Mouse (Mus musculus) right cerebral cortex, adult 2 months (tissue): Measurements from ENCODE around the gene Gabarapl1.
"Not testable (repeated sequence)": the region's sequence is repeated elsewhere in the genome, so short reads cannot be mapped to it uniquely, and the experiment has no call there.

Experiments used
- DNase-seq, 2 experiments: peaks; one replicate each; pipeline ENCODE4 v3.0.0; 2021 to 2022; ENCODE audit warnings: low spot score in 2 of 2

Gene Gabarapl1

DNA sequence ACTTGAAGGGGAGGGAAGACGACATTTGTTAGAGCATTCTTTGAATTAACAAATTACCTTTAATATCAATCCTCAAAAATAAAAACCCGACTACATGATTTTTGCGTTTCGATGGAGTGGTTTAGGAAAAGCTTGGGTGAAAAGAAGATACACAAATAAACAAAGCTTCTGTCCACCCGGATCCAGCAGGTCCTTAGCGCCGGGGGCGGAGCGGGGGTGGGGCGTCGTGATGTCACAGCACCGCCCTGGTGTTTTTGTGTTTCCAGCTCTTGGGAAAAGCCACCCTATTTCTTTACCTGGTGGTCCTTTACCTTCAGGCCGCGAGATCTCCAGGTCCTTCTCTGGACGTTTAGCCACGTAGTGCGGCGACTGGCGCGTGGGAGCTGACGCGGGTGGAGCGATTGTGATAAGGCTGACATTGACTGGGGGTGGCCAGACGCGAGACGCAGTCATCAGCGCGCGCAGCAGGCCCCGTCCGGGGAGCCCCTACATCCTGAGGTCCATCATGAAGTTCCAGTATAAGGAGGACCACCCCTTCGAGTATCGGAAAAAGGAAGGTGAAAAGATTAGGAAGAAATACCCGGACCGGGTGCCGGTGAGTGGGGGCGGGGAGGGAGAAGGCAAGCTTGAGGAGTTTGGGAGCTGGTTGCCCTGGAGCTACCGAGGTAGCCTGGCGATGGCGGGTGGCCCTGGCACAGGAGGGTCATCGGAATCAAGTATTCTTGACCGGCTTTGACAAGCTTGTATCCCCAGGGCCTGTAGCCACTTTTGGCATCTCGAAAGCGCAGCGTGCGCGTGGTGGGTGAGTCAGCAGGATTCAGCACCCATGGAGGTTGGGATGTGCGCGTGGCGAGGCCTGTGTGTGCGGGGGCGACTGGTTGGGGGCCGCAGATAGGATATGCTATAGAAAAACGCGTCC lies at the start of gene Gabarapl1:
Gabarapl1 (plus strand) TSS at position 219 of the 919 bp plus-strand sequence.
- DNase-seq, result peak; percentile 87 to 88

DNA sequence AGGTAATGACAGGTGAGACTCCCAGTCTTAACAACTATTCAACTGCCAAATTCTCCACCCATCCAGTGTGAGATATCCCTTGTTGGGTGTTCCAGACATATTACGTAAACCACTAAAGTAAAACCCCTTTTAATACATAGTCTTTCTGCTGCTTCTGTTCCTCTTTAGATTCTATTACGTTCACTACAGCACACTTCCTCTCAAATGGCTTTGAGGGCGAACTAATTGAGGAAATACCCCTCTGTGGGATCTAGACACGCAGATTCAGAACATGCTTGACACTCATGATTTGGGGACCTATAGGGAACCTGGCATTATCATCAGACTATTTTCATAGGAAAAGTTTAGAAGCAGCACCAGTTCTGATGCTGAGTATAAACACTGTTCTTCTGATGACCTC lies 38.0 kb upstream of the Gabarapl1 start:
- no peak for DNase-seq

DNA sequence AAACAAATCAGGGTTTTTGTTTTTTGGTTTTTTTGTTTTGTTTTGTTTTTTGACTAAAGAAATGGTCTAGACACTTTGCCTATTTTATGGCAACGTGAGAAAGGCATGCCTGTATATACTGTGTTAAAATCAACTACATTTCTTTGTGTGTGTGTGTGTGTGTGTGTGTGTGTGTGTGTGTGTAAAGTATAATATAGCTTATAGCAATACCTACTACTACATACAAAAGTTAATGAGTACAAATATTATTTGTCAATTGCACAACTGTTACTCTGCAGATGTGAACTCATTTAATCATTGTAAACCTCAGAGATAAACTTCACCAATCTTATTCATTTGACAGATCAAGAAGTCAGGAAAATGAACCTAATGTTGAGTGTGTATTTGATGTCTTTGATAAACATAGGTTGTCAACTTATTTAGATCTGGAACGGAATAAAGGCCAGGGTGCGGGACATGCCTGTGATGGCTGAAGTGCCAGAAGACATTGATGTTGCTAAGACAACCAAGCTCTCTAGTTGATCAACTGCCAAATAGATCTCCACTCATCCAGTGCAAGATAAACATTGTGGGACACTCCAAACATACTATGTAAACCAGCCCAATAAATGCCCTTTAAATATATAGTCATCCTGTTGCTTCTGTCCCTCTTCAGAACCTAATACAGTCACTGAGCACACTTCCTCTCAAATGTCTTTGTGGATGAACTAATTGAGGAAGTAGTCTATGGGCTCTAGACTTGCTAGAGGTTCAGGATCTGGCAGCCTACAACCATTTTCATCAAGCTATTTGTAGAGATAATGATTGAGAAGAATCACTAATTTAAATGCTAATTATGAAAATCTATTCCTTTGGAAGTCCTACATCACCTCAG lies 35.4 kb upstream of the Gabarapl1 start:
- DNase-seq, result no peak

DNA sequence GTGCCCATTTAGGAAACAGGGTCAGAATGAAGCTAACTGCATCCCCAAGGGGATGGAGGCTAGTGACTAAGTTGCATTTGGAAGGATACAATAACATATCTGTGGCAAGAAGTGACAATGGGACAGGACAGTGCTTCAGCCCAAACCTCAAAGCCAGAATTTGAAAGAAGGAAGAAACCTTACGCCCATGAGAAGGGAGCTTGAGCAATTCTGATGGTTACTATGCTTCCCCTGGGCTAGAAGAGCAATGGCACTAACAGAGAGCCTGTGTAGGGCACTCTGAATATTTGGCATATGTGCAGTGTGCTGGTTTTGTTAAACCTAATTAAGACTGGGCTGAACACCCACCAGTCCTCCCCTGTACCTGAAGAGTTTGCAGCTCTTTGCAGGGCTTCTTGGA lies 33.4 kb upstream of the Gabarapl1 start:
- DNase-seq, result not testable (repeated sequence)

DNA sequence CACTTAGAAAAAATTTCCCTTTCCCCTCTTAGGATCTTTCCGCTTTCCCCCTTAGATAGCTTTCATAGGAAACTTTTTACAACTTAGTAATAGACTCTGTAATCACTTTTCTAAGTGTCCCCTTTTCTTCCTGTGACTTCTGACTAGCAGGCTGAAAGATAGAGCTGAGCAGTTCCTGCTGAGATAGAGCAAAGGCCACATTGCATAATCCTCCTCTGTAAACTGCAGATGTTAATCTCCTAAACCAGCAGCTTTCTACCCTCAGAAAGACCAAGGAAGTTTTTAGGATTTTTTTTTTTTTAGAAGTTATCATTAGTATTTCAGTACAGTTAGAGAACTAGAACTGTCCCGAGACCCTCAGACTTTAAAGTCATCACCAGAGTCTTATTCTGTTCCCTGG lies 29.5 kb upstream of the Gabarapl1 start:
- DNase-seq, result no peak

DNA sequence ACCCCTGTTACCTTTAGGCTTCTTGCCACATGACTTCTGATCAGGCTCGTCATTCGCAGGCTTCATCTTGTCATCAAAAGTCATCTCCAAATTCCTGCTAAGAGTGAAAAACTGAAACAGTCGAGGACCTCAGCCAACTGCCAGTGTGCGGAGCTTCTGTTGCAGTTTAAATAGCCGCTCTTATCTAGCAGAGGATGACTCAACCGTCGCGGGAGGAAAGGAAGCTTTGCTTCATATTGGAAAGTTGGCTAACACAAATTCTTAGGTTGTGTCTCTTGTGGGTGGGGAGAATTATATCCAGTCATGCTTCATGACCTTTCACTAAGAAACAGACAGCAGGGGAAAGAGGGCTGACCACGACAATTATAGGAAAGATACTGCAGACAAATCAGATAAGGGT lies 25.9 kb upstream of the Gabarapl1 start, which contains the start of gene Olr1:
Olr1 (minus strand) TSS at position 142 of the 400 bp plus-strand sequence.
- peak; percentile 6 to 14 for DNase-seq

DNA sequence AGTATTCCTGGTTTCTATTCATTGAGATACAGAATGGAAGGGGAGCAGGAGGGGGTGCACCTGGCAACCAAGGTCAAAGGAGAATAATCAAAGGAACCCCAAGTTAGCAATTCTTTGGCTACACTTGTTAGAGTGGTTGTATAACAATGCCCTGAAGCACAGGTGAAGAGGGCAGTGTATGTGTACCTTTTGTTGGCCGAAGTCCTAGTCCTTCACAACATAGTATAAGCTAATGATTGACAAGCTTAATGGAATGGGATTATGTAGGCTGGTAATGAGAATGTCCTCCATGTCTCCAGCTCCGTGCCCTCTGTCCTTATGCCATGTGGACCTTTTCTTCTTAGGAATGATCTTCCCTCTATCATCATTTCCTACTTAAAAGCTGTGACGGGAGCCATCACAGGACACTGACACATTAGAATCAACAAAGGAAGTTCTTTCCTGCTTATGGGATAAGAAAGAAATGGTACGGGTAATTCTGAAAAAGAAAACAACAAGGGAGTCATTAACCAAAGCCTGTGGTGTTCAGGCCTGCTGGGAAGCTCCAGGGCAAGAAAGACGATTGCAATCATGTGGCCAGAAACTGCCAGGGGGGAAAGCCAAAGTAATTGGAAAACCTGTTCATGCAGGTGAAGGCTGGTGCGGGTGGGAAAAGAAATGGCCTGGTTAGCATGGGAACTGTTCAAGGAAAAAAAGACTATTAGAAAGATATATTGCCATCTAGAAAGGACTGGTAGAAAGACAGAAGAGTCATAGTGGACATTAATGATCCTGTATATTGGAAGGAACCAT lies 22.6 kb upstream of the Gabarapl1 start:
- DNase-seq, result no peak

DNA sequence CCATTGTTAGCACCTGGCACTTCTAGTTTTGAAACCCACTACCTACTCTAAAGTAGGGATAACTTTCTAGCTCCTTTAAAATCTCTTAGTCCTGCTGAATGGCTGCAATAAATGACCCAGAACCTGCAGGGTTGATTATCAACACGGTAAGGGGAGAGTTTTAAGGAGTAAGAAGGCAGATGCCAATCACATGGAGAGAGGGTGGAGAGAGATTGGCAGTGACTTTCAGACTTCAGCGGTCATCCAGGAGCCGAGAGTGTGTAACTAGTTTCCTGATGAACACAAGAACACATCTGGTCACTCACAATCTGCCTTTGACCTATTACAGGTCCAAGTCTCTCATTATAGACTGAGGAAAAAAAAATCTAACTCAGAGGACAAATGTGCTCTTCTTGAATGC lies 20.6 kb upstream of the Gabarapl1 start, which contains the start of gene Tmem52b:
Tmem52b (plus strand) TSS at position 189 of the 400 bp plus-strand sequence.
- no peak for DNase-seq

DNA sequence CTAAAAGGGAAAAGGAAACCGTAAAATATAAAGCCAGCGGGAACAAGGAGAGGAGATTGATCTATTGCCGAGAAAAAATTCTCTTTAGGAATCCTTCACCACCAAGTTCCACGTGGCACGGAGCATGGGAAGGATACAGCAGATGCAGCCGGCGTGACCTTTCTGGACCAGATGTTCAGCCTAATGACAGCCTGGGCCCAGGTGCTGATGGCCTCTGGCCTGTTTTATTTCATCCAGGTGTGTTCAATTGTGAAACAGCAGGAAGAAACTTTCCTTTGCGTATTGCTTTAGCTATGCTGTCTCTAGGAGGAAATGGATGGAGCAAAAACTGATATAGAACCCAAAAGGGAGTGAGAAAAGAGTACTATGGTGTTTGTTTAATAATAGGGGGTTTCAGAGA lies 20.1 kb upstream of the Gabarapl1 start:
- DNase-seq, result no peak

DNA sequence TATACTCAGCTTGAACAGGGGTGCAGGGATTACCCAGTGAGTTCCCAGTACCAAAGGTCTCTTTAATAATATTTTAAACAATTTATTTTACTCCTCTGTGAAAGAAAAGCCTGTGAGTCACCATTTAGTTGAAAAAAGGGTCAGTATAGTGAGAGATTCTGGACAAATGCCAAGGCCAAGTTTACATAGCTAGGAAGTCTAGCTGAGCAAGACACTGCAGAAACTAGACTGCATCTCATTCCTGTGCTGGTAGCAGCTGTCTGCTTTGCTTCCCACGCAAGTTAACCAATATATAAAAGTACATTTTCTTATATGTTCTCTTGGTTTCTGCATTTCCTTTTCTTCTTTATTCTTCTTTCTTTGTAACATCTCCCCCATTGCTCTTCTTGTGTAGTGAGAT lies 19.6 kb upstream of the Gabarapl1 start:
- DNase-seq, result peak in 1 of 2 experiments; percentile 13

DNA sequence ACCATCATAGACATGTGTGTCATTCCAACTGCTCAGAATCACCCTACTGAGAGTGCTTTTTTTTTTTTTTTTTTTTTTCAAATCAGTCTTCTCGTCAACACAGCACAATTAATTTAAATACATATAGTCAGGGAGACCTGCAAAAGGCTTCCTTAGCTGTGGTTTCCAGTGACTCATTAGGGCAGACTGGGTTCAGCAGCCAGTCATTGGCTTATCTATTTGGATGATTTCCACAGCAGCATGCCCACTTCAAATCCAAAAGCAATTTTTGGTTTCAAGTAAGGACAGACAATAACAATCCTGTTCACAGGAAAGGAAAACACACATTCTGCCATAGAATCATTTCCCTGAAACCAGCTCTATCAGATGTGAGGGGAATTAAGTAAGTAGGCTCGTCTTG lies 18.6 kb upstream of the Gabarapl1 start:
- no peak for DNase-seq

DNA sequence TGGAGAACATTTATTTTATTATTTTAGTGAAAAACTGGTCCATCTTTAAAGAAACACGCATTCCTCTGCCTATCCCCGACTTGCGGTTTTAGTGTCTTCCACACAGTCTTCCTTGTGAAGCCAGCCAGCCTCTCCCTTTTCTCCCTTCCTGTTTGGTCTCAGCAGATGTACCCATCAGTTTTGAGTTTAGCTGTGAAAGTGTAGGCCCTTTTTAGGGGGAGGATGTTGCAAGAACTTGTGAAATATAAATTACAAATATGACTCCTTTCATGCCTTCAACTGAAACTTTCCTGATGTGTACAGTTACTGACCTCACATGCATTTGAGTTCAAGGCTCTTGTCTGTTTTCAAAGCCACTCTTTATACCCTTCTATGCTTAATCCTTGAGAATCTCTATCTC lies 17.9 kb upstream of the Gabarapl1 start:
- no peak for DNase-seq

DNA sequence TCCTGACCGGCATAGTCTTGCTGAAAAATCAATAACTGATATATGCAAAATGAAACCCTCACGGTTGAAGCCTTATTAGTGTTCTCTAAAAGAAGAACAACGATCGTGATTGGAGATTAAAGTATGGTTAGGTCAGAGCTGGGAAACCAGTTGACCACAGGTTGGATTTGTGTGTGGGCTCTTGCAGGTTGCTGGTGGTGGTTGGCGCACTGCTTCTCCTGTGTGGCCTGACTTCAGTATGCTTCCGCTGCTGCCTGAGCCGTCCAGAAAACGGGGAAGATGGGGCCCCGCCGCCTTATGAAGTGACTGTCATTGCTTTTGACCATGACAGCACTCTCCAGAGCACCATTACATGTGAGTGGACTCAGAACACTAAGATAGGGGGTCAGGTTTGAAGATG lies 16.6 kb upstream of the Gabarapl1 start:
- DNase-seq, result no peak

DNA sequence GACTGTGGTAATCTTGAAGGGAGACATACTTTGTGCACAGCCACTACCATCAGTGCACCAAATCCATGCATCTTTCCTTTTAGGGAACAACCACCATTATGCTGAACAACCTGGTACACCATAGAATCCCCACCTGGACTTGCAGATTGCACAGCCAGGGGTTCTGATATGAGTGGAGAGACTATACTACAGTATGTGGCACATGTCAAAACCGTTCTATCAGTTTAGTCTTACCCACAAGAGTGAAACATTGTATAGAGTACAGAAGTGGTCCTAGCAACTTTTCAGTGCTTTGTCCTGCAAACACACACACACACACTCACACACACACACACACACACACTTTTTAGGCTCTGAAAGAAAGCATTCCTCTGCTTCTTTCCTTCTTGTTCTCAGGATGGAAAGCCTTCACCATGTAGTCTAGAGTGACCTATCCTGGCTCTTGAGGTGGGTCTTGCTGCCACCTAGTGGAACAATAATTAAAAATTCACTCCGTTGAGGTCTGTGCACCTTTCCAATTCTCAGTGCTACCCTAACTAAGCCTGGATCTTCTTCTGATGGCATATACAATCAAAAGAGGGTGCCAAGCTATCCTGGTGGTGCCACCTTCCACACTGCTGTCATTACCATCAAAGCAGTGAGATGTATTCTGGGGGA lies 15.1 kb upstream of the Gabarapl1 start:
- DNase-seq, result peak; percentile 46 to 53

DNA sequence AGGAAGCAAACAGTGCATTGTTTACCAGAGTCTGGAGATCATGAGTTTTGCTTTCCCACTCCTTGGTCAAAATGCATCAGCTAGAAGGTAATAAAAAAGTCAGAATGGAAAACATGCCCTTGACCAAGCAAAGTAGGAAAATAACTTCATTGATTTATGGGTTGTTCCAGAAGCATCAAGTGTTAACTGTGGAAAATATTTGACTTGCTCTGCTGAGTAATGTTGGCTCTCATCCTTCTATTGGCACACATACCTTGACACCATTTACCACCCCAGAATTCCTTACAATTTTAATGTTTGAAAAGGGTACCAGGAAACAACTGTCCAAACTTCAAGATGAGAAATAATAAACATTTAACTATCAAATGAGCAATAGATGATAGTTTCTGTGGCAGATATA lies 6.9 kb upstream of the Gabarapl1 start:
- no peak for DNase-seq

DNA sequence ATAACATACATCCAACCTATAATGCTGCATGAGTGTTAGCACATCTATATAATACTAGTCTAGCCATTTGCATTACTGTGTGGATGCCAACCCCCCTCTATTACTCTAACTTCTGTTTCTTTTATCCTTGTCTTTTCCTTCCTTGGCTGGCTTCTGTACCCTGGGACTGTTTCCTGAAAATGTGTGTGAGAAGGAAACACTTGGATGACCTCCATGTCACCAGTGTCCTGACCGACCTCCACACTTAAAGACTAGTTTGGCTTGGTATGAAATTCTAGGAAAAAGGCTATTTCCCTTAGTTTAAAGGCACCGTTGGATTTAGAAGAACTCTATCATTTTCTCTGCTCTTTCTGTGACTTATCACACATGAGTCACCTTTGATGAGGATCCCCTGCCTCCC lies 5.5 kb upstream of the Gabarapl1 start:
- no peak for DNase-seq

DNA sequence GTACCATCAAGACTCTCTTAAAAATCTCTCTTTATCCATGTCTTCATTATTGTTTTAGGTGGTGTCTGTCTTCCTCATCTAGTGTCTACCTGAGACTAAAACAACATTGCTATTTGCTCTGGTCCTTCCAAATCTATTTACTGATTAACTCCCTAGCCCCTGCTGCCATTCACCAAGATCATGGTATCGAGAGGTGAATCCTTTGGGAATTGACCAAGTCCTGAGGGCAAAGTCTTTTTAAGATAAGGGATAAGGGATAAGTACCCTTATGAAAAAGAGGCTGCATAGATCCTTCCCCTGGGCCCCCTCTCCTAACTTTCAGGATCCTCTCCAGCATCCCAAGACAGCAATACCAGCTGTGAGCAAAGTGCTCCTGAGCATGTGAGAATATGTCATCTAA lies 3.4 kb upstream of the Gabarapl1 start:
- DNase-seq, result no peak

DNA sequence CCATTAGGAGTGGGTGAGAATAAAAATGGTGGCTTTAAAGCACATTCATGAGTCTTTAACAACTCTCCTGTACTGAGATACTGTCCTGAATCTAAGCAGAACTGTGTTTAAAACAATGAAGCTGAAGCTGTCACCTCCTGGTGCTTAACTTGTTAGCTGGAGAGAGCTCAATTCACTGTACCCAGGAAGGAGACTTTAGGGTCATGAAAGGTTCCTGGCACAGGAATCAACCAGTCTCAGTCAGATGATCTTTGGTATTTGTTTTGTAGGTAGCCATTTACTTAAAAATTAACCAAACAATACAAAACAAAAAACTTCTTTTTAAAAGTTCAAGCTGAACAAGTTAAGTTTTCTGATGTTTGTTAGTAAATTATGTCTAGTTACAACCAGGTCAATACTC lies 2.7 kb upstream of the Gabarapl1 start:
- DNase-seq, result no peak

DNA sequence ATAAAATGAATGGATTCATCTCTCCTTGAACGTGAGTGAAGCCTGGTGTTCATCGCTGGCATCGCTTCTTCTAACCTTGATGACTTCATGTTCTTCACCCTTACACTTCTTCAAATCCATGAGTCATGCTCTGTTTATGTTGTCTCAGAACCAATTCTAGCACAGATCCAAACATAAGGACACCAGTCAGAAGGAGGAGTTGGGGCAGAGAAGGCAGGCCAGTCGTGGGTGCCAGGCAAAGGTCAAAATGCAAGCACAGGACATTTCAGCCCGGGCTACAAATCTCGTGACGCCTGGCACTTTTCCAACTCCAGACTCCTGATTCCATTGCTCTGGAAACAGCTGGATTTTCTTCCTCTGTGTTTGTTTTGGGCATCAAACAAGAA lies 411 bp upstream of the Gabarapl1 start:
- peak; percentile 35 to 50 for DNase-seq

DNA sequence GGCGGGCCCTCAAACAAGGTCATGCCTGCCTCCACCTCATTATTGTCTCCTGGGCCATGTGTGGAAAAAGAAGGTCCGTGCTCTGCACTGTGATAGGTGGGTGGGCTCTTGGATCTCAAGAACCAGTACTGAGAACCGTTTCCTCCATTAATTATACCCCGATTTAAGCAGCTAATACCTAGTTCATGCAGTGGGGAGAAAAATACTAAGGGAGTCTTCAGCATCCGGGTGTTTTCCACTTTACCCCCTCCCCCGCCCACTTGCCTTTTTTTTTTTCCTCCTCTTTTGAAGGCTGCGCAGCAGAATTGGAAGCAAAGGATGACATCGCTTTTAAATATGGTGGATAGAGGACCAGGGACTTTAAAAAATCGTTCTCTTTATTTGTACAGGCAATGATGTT lies 1.1 kb downstream of the Gabarapl1 start:
- DNase-seq, result peak in 1 of 2 experiments; percentile 26

DNA sequence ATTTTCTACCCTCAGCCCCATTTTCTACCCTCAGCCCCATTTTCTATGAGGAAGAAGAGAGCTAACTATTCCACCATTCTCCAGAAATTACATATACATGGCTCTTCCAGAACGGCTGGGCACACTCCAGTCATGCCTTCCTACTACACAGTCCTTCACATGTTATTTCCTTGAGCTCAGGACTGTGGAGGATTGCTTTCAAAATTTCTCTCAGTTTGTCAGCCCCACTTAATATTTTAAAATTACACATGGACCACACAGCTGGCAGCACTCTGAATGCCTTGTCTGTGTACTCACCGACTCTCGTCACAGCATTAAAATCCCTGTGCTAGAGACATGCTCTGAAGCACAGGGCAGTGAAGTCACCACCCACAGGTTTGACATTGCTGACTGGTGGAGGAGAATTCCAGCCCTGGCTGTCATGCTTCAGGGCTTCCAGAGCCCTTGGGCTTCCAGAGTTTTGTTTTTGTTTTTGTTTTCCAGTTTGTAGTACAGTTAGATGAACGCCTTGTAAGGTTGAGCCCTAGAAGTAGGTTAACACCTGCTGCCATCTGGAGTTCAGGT lies 1.7 kb downstream of the Gabarapl1 start:
- no peak for DNase-seq
